Mouse (Mus musculus): ENCODE measurements around the gene Tlr2. TPM values are rescaled to one million over a fixed set of nuclear protein-coding genes. Genes with fewer than 3 reads are reported as not detected.

Tlr2 gene
- polyA plus RNA-seq (2014; fragmentation: Illumina TruSeq; extraction: RNeasy Lipid Tissue Mini Kit (QIAGEN cat#74804); ENCODE audit: low replicate concordance): 1.5 TPM

DNA sequence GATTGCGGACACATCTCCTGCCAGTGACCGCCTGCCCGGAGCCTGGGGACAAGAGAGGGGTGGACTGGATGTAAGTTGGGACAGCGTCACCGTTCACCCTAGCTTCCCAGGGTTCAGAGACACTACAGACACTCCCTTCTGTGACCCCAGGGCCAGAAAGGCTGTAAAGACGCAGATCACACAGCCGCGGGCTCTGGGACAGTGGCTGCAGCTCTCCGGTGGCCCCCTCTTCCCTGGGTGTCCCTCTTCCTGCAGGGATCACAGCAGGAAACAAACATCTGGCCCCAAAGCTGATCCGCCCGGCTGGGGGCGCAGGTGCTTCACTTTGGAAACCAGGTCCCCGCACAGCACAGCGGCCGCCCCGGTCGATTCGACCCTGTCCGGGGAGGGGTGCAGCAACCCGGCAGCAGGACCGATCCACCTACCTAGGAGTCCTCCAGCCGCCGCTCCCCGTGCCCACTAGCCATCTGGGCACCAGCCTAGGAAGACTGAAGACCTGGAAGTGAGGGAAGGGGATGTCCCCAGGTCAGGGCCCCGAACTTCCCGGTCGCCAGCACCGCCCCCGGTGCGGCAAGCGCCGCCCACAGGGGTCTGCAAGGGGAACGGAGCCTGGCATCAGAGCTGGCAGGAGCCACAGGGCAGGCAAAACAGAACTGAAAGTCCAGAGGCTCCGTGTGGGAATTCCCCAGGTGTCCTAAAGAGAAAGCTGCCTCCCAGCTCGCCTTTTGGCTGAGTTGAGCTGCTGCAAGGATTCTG is at the start of gene Tlr2:
Gene Tlr2, minus strand, starts transcription at position 673 of the 756 bp plus-strand sequence.

Other genes starting within 250 kb of the Tlr2 start
- gene Sfrp2, start 75.4 kb downstream of the Tlr2 start, polyA plus RNA-seq (2014; fragmentation: Illumina TruSeq; extraction: RNeasy Lipid Tissue Mini Kit (QIAGEN cat#74804); ENCODE audit: low replicate concordance): 0.22 TPM
- 12.1 TPM for gene Tmem131l, start 198.4 kb upstream of the Tlr2 start, polyA plus RNA-seq (2014; fragmentation: Illumina TruSeq; extraction: RNeasy Lipid Tissue Mini Kit (QIAGEN cat#74804); ENCODE audit: low replicate concordance)

All from small intestine, adult 10 weeks (tissue).